Mouse (Mus musculus) left cerebral cortex, postnatal 25 days (tissue): Measurements from ENCODE around the gene Lrig3. TPM values are rescaled to one million over a fixed set of nuclear protein-coding genes. Genes with fewer than 3 reads are reported as not detected.

ENCODE experiments used
- DNase-seq, 2 experiments: peaks; one replicate each; pipeline ENCODE4 v3.0.0; 2022; ENCODE audit warnings: low spot score in 2 of 2, mixed read lengths in 1 of 2
- intact Hi-C: fragments of 180-260 bp; cut with DNase I; formaldehyde crosslinking; loops from one replicate; pipeline ENCODE4 v1.15.1; 2025
- total RNA-seq, 2 experiments: library from RNA; stranded (reverse); gene quantifications; 2 replicates each; pipeline ENCODE4 v1.2.3; 2021

Gene Lrig3
- total RNA-seq, 2 experiments from 2014 or later = 2.1 to 3.2 TPM

DNA sequence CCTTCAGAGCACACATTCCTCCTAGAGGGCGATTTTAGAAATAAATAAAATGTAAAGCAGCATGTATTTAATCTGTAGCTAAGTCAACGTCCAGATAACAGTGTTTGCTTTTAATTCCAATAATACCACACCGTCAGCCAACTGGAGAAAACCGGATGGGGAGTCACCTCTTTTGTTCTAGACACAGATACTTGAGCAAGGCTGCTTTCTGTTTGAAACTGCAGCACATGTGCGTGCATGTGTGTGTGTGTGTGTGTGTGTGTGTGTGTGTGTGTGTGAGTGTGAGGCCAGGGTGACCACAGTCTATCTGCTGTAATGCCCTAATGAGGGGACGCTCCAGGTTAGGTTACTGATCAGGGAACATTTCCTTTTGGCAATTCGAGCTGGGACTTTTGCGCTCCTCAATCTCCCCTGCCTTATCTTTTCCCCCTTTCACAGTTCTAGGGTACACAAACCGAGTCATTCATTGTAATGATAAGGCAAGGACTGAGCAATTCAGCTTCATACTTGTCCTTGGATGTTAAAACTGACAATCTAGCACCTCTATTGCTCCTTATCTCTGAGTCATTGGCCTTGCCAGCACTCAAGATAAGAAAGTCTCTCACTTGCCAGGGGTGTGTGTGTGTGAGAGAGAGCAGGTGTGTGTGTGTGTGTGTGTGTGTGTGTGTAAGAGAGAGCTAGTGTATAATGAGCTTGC is 4.4 kb upstream of the Lrig3 start:
- DNase-seq = no peak
- intact Hi-C loops = no loop called here

GRCm38 (mm10) chr10:125964709-125965108 is 1.3 kb upstream of the Lrig3 start:
- intact Hi-C loops = no loop called here
- DNase-seq = no peak

GRCm38 (mm10) chr10:125966481-125967251 is 698 bp downstream of the Lrig3 start:
- peak in 1 of 2 experiments; percentile 12 for DNase-seq
- intact Hi-C loops = no loop called here

DNA sequence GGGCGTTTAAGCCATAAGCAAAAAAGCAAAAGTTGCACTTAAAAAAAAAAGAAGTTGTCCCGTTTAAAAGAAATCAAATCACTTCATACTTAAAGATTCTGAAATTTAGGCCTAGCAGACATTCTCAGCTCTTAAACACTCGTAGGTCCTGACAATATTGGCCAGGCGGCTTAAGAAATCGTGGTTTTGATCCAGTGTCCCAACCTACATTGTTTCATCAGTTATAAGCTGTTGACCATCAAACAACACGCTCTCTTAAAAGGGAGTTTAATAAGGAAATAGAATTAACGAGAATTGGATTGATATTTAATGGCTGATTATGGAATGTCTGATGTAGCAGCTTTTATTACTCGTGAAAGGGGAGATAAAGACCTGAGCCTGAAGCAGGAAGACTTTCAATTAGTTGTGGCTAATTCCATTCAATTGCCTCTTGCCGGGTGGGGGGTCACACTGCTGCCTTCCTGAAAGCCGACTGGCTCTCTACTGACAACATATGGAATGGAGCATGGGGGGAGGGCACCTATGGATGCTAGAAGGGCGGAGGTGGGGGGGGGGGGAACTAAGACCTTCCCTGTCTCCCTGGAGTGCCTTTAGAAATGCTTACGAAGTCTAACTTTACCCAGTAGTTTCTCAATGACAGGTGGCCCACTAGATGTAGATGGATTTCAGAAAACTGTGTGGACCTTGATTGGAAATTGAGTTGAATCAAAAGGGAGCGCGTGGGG is 1.6 kb downstream of the Lrig3 start:
- no peak for DNase-seq
- intact Hi-C loops = no loop called here

DNA sequence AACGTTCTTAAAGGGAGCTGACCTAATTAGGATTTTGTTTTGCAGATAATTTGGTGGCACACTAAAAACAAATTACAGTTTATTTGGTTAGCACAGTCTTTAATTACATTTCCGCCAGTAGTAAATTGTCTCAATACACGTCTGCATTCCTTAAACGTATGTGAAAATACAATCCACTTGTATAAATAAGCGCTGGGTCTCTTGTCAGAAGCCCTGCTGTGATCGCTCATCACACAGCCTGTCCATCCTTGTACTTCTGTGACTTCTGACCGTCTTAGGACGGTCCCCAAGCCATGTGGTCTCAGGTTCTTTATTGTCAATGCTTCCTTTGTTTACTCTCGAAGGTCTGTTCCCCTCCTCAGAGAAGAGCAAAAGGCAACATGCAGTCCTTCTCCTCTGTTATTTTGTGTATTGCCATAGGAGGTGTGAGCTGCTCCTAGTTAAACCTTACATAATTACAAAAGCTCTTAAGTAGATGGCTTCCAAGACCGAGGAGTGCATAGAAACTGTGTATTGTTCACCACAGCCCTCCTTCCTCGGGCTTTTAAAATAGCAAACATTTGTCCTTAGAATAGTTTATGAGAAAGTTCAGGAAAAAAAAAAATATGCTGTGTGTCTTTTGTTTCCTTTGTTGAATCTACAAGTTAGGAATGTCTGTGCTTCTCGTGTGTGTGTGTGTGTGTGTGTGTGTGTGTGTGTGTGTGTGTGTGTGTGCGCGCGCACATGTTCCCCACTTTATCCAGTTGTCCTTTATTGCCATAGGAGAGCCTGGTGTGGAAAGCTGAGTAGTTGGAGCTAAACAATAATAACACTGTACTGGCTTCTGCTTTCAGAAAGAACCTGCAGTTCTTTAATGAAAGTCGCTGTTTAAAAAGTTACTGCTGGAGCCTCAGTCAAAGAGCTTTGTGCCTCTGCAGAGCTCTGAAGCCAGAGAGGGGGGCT is 2.5 kb downstream of the Lrig3 start:
- no peak for DNase-seq
- intact Hi-C loops = no loop called here

DNA sequence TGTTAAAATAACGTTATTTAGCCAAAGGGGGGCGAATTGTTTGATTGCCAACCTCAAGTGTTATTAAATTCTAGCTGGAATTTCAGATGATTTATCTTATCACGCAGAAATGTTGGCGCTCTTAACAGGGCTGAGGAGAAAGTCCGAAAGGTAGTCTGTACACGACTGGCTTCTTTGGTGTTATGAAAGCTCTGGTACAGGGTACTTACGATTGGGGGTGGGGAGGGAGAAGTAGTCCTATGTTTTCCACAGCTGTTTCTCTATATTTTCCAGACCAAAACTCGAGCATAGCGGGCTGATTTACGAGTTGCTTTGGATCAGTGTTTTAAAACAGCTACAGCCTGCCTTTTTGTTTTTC is 3.1 kb downstream of the Lrig3 start:
- intact Hi-C loops = no loop called here
- no peak for DNase-seq

DNA sequence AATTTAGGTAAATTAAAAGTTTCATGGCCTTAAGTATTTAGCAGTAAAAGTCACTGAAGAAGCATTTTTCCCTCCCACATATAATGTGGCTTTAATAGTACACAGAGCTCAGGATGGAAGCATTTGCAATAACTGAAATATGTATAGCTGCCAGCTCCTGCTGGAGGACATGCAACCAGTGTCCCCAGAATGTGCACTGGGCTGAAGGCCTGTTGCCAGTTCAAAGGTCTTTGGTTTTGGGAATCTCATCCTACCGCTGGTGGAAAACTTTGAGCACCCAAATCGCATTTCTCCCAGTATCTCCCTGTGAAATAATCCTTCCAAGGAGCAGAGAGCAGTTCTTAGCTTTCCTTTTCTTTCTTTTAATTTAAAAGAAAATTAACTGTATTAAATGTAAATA is 4.1 kb downstream of the Lrig3 start:
- DNase-seq = no peak
- intact Hi-C loops = no loop called here

GRCm38 (mm10) chr10:125970500-125970899 is 4.5 kb downstream of the Lrig3 start:
- DNase-seq = no peak
- intact Hi-C loops = no loop called here

DNA sequence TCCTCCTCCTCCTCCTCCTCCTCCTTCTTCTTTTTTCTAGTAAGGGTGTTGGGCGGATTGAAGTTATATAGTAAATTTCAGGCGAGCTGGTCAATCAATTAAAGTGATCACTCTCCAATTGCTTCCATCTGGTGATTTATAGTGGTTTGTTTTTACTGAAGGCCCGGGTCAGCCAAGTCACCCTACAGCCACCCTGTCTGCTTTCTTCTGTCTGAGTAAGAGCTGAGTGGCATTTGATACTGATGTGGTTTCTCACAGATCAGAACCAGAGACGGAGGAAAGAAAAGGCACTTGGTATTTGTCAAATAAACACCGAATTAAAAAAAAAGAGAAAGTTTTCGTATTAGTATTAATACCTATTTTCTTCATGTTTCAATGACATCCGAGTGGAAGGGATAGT is 7.8 kb downstream of the Lrig3 start:
- DNase-seq = no peak
- intact Hi-C loops = no loop called here

- DNase-seq = no peak
- intact Hi-C loops = no loop called here
Observed at GRCm38 (mm10) chr10:125981938-125982337, 16.0 kb downstream of the Lrig3 start.

DNA sequence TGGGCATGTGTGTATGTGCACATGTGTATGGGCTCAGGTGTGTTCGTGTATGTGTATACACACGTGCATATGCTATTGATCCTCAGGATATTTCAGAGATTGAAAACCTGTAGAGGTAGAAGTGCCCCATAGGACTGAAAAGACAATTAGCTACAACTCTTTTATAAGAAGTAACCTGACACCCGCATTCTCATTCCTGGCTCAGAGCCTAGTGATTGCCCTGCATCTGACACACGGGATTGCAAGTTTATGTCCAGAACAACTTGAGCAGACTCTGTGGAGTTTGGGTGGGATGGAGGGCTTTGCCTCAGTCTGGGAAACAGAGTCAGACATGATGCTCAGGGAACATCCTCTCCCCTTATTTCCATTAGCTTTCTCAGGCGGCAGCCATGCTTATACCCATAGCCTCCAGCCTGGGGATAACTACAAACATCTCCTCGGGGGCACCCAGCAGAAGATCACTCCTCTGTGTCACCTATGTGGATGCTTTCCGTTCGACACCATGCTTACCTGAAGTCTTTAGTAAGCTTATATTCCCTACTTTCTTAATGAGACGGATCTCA is 18.6 kb downstream of the Lrig3 start:
- DNase-seq = no peak
- intact Hi-C loops = no loop called here

DNA sequence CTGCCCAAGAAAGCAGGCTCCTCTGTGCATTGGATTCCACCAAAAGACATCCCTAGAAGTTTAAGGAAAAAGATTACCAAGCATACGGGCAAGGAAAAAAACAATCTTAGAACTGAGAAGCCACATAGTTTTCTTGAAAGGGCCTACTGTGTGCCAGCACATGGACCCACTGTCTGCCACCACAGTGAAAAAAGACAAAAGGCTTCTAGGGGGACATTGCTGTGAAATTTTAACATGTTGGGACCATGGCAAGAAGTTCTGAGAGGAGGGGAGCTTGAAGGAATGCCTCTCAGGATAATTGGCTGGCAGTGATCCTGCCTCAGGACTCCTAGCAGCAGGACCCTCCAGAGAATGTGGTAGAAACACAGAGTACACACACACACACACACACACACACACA is 19.8 kb downstream of the Lrig3 start:
- DNase-seq = no peak
- intact Hi-C loops = no loop called here

GRCm38 (mm10) chr10:125986443-125986842 is 20.5 kb downstream of the Lrig3 start:
- no peak for DNase-seq
- intact Hi-C loops = no loop called here

DNA sequence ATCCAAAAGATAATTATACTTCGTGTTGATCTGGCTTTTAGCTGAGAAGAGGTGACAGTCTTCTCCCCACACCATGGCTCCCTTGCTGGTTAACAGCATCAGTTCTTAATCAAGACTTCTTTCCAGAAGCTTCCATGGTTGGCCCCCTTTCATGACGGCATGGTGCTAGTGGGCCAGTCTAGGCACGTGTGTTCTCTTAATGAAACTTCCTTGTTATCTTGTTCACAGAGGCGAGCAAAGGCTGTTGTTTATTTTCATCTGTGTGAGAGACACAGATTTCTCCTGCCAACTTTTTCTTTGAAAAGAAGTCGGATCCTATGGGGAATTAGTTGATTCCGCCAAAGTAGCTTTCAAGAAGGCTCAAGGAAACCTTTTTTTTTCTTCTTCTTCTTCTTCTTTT is 21.3 kb downstream of the Lrig3 start:
- intact Hi-C loops = no loop called here
- no peak for DNase-seq

DNA sequence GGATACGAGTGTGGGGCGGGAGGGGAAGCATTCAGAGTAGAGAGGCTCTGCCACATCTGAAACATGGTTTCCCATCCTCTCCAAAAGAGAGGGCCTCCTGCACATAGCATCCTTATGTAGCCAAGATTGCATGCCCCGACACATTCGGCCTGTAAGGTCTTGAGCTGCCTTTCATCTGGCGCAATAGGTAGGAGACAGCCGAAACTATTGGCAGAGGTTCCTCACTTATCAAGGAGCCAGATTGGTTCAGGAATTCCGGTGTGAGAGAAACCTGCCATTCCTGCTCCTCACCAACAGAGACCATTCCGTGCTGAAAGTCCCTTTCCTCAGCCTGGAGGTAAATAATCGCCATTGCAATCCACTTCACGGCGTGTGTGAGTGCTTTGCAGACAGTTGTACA is 22.1 kb downstream of the Lrig3 start:
- intact Hi-C loops = no loop called here
- DNase-seq = no peak

- DNase-seq = no peak
- intact Hi-C loops = no loop called here
Observed at GRCm38 (mm10) chr10:125989890-125990289, 23.9 kb downstream of the Lrig3 start.

- intact Hi-C loops = no loop called here
- DNase-seq = no peak
Observed at GRCm38 (mm10) chr10:125990394-125990793, 24.4 kb downstream of the Lrig3 start.

DNA sequence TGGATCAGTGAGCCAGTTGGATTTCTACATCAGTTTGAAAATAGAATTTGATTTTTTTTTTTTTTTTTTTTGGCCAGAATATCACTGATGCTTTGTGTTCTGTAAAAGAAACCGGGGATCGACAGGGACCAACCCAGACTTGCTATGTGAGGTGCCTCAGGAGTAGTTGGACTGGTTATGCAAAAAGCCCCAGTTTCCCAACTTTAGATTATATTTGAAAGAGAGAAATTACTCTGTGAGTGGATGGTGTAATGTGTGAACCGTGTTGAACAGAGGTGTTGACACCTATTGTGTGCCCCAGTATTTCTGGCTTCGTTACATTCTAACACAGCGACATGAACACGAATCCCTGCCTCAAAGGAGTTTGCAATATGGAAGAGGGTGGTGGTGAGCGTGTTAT is 25.9 kb downstream of the Lrig3 start:
- no peak for DNase-seq
- intact Hi-C loops = no loop called here

DNA sequence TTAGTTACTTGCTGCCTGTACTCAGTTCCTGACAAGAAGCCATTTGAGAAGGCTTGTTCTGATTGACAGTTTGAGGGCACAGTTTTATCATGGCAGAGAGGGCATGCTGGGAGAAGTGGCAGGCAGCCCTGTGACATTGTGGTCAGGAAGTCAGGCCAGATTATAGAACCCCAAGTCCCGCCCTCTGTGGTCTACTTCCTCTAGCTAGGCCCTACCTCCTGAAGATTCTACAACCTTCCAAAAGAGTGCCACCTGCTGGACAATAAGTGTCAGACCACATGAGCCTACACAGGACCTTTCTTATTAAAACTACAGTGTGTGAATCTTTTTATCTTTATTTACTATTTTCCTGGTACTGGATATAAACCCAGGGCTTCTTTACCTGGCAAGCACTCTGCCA is 28.9 kb downstream of the Lrig3 start:
- DNase-seq = no peak
- intact Hi-C loops = loop anchor here (5.0 kb wide), 2 partner anchors 208 to 268 kb away; no protein-coding TSS in a partner anchor
